Mouse (Mus musculus) hindbrain, embryonic 15.5 days (tissue): ENCODE data around the gene Slc25a22. TPM values are rescaled to one million over a fixed set of nuclear protein-coding genes. Genes with fewer than 3 reads are reported as not detected.
A peak's percentile ranks its signal among the peaks of the same experiment; 100 is the strongest.

ENCODE experiments used
- ATAC-seq: fragments of 200-750 bp; cut with Nextera tagmentation; 2 replicates; pipeline ENCODE4 v1.8.0; 2017; ENCODE audit warnings: low read depth, moderate number of reproducible peaks, moderate TSS enrichment; ENCODE audit not compliant: low FRiP score
- H3K27ac ChIP-seq: fragments of 300-500 bp; sonication (generic); replicated peaks from 2 replicates; pipeline ENCODE4 v1.5.1; 2015; ENCODE audit warnings: mild to moderate bottlenecking, inconsistent platforms
- H3K27me3 ChIP-seq: fragments of 300-500 bp; sonication (generic); 2 replicates; pipeline ENCODE4 v1.6.1; 2015; ENCODE audit warnings: control low read depth, inconsistent platforms
- H3K36me3 ChIP-seq: fragments of 300-500 bp; sonication (generic); 2 replicates; pipeline ENCODE4 v1.6.1; 2015; ENCODE audit warnings: control low read depth, inconsistent platforms
- H3K4me1 ChIP-seq: fragments of 300-500 bp; sonication (generic); replicated peaks from 2 replicates; pipeline ENCODE4 v1.6.1; 2015; ENCODE audit warnings: control low read depth, inconsistent platforms
- H3K4me2 ChIP-seq: fragments of 300-500 bp; sonication (generic); 2 replicates; pipeline ENCODE4 v1.6.1; 2015; ENCODE audit warnings: moderate library complexity, mild to moderate bottlenecking, inconsistent platforms
- H3K4me3 ChIP-seq: fragments of 300-500 bp; sonication (generic); 2 replicates; pipeline ENCODE4 v1.5.1; 2015; ENCODE audit warnings: mild to moderate bottlenecking, inconsistent platforms
- H3K9ac ChIP-seq: fragments of 300-500 bp; sonication (generic); 2 replicates; pipeline ENCODE4 v1.6.1; 2015; ENCODE audit warnings: inconsistent platforms
- H3K9me3 ChIP-seq: fragments of 300-500 bp; sonication (generic); 2 replicates; pipeline ENCODE4 v1.6.1; 2016; ENCODE audit warnings: control low read depth, inconsistent platforms
- WGBS: fragments of 180-500 bp; shearing (Covaris S2); methylation state at CpG from one replicate; pipeline ENCODE4 v1.1.7; 2015; 5-methylcytosine and 5-hydroxymethylcytosine counted together
- polyA plus RNA-seq: library from polyadenylated mRNA; unstranded; fragments of >200 nt; fragmentation: Nextera tagmentation; extraction: Ambion mirVana; gene quantifications from 2 replicates; pipeline ENCODE4 v1.2.1, GENCODE M21; 2015

The Slc25a22 gene
- polyA plus RNA-seq, 1 experiment from 2014 or later: 107 TPM

DNA sequence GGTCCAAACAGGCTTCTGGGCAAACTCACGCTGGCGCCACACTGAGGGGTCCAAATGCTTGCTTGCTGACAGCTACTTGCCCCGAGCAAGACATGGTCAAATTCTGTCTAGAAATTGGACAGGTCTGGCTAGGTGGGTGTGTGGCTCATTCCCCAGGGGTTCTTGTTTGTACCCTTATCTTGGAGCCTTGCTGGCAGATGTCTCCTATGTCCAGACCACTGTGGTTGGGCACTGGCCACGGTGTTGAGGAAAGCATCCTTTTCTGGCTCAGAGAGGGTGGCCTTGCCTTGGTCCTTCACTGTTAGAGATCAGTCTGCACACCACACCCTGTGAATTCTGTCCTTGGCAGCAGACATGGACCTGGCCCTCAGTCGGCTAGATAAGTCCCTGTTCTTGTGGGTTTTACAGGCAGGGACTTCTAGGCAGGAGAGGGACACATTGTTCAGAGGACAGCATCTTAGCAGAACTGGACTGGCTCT is 40.6 kb upstream of the Slc25a22 start:
- H3K27me3 ChIP-seq: peaks cover 7% of the 10 kb centered on the region
- WGBS: 78% methylated on average over 5 of the region's 5 CpGs
- H3K36me3 ChIP-seq: no peaks in the 10 kb centered on the region

DNA sequence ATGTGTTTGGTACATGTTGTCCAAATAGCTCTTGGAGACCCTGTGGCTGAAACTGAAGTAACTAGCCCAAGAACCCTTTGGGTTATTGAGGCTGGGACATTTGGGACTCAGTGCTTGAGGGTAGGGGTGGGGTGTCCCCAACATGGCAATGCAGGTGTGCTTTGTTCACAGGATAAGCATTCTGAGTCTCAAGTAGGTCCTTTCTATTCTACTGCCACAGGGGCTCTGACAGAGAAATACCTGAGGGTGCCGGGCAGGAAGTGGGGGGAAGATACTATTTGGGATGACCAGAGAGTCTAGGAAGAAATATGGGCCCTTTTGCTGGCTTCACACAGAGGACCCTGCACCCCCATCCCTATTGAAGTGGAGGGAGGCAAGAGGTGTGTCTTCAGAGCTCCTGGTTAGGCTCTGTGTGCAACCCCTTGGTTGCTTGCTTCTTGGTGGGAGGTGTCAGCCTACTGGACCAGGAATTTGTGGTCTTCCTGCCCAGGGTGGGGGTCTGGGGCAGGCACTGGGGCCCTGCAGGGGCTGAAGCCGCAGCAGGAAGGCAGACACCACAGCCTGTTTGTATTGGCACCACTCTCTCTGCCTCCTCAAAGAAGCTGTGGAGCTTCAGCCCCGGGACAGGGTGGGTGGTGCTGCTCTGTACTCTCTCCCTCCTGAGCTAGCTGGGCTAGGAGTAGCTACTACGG is 40.0 kb upstream of the Slc25a22 start:
- Histone ChIP-seq H3K36me3 (peaks cover 1% of the 10 kb centered on the region; the same call in 1 of the 2 replicates), H3K27me3 (peaks cover 7% of the 10 kb centered on the region), H3K4me3 (no peak overlapping the region), H3K27ac (no peak overlapping the region; the same call in 1 of the 2 replicates), H3K9me3 (no peaks in the 10 kb centered on the region), H3K9ac (no peak overlapping the region), H3K4me2 (no peak overlapping the region; the same call in 1 of the 2 replicates), H3K4me1 (peaks cover 52% of the 10 kb centered on the region)
- 72% methylated on average over 4 of the region's 4 CpGs for WGBS
- no peak for ATAC-seq

More for the DNA sequence above, 40.6 kb upstream of the Slc25a22 start:
- Histone ChIP-seq H3K4me1 (peaks cover 56% of the 10 kb centered on the region), H3K9me3 (no peaks in the 10 kb centered on the region), H3K9ac (no peak overlapping the region), H3K4me2 (no peak overlapping the region; the same call in 1 of the 2 replicates), H3K27ac (no peak overlapping the region), H3K4me3 (no peak overlapping the region)
- ATAC-seq: no peak

DNA sequence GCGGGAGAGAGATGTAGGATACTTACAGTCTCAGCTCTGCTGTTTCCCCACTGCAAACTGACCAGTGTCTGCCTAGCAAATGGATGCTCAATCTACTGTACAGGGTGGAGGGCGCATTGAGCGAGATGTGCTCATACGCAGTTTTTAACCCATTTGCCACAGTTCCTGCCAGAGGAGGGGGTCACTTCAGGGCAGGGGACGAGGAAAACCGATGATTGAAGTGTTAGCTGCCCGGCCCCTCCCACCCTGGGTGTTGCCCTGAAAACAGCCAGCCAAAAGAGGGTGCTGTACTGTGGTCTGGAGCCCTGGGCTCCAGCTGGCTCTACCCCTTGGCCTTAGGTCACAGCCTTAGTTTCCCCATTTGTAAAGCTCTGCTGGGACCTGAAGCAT is 39.3 kb upstream of the Slc25a22 start:
- H3K27ac ChIP-seq: peak overlapping the region; percentile 52; the same call in 1 of the 2 replicates
- no peak overlapping the region for H3K9ac ChIP-seq
- WGBS: 21% methylated on average over 7 of the region's 7 CpGs
- peak overlapping the region; percentile 93 for H3K4me2 ChIP-seq
- no peak overlapping the region for H3K4me3 ChIP-seq
- ATAC-seq: no peak
- peaks cover 44% of the 10 kb centered on the region for H3K4me1 ChIP-seq
- H3K36me3 ChIP-seq: peaks cover 9% of the 10 kb centered on the region
- peaks cover 7% of the 10 kb centered on the region for H3K27me3 ChIP-seq
- no peaks in the 10 kb centered on the region for H3K9me3 ChIP-seq

DNA sequence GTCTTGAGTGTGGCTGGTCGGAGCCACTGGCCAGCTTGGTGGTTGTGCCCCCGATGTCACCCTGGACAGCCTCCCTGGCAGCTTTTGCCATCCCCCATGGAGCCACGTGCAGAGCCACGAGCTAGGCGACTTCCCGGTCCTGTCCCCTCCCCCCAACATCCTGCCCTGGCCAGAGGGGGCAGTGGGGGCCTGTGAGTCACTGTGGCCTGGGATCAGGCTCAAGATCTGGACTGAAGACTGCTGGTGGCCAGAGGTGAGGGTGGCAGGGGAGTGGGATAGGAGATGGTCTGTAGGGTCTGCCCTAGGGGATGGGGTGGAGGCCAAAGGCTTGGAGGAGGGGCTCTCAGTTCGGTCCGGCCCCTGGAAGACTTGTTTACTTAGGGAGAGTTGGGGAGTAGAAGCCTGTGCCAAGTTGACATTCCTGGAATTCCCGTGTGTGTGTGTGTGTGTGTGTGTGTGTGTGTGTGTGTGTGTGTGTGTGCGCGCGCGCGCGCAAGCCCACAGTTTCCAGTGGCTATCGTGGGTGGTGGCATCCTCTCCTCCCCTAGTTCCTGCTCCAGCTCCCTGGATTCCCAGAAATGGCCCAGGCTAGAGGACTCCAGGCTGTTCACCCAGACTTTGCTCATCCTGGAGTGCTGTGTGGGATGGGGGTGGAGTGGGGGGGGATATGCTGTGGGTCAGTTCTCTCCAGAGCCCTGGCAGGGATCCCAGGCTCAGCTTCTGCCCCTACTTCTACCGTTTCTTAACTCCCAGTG is 38.7 kb upstream of the Slc25a22 start:
- WGBS: 1% methylated on average over 12 of the region's 17 CpGs
- peak overlapping the region; percentile 69 for H3K27ac ChIP-seq
- no peak for ATAC-seq

DNA sequence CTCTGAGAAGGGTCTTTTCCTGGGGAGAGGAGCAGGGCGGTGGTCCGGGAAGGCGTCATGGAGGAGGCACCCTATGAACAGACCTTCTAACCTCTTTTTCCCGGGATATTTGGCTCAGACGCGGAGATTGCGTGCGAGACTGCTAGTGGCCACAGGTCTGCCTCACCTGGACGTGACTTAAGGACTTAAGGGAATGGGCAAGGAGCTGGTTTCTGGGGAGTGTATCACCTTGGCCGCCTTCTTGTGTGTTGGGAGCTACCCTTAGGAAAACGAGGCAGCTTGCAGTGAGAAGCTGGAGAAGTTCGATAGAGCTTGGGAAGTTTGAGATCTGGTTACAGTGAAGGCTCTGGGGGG is 38.1 kb upstream of the Slc25a22 start:
- peaks cover 7% of the 10 kb centered on the region for H3K27me3 ChIP-seq
- H3K4me1 ChIP-seq: peaks cover 36% of the 10 kb centered on the region
- peak overlapping the region; percentile 93 for H3K4me2 ChIP-seq
- H3K9ac ChIP-seq: peak overlapping the region; percentile 86
- peak overlapping the region; percentile 84 for H3K27ac ChIP-seq
- WGBS: 2% methylated on average over 12 of the region's 12 CpGs
- no peak for ATAC-seq
- H3K4me3 ChIP-seq: peak overlapping the region; percentile 87
- no peaks in the 10 kb centered on the region for H3K9me3 ChIP-seq
- H3K36me3 ChIP-seq: peaks cover 17% of the 10 kb centered on the region

More for the DNA sequence above, 38.7 kb upstream of the Slc25a22 start:
- Histone ChIP-seq H3K4me3 (peak overlapping the region; percentile 87), H3K4me1 (peaks cover 39% of the 10 kb centered on the region), H3K9ac (no peak overlapping the region; the same call in 1 of the 2 replicates), H3K27me3 (peaks cover 7% of the 10 kb centered on the region), H3K9me3 (no peaks in the 10 kb centered on the region), H3K36me3 (peaks cover 11% of the 10 kb centered on the region), H3K4me2 (peak overlapping the region; percentile 93)

DNA sequence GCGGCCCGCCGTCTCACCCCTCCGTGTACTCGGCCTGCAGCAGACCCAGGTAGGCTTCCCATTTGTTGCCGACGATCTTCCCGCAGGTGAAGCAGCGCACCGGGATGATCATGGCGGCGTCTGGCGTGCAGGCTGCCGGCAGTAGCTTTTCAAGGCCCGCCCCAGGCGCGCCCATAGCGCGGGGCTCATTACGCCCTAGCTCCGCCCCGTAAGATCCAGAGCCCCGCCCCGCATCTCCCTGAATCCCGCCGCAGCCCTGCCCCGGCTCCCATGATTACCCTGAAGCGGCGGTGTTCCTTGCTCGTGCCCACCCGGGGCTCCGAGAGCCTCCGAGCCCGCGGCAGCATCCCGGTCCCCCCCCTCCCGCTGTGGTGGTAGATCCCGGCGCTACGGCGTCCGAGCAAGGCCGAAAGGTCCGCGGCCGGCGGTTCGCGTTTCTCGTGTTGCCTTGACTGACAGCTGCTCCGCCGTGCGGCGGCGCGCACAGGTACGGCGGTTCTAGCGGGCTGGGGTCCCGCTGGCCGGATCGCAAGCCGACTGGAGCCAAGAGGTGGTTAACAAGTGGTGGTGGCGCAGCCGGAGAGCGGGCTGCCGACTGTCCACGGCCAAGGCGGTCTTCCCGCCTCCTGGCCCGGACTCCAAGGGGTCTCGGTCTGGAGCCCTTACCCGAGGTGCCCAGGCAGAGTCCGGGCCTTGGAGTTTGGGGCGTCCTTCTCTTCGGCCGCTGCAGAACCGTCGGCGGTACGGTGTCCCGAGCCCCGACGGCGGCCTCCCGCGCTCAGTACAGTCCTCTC is 37.5 kb upstream of the Slc25a22 start, which contains the start of the genes Polr2l and Tspan4:
Polr2l (minus strand) TSS at position 122 of the 794 bp plus-strand sequence.
Tspan4 (plus strand) TSS at position 230 of the 794 bp plus-strand sequence.
- Histone ChIP-seq H3K4me1 (peaks cover 32% of the 10 kb centered on the region), H3K27ac (peak within 1 kb of the TSS; percentile 84), H3K36me3 (peaks cover 17% of the 10 kb centered on the region), H3K4me2 (peak within 1 kb of the TSS; percentile 93), H3K4me3 (peak within 1 kb of the TSS; percentile 87), H3K9ac (peak within 1 kb of the TSS; percentile 86), H3K27me3 (peaks cover 7% of the 10 kb centered on the region), H3K9me3 (no peaks in the 10 kb centered on the region)
- under 1% methylated on average over 87 of the region's 87 CpGs for WGBS
- peak; percentile 81 for ATAC-seq

DNA sequence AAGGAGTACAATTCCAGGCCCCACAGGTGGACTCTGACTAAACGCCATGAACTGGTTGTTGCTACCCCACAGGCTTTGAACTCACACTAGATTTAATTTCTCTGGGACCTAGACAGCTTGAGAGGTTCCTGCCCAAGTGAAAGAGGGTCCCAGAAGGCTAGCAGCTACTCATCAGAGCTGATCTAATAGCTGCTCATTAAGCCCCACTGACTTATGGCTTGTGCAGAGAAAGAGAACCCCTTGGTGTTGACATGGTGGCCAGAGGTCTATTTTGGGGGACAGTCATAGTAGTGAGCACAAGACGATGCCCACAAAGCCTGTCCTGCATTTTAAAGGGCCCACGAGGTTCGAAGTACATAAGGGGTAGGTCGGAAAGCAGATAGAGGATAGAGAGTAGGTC is 36.5 kb upstream of the Slc25a22 start:
- Histone ChIP-seq H3K9me3 (no peaks in the 10 kb centered on the region), H3K27me3 (peaks cover 7% of the 10 kb centered on the region), H3K4me2 (peak overlapping the region; percentile 93), H3K27ac (peak overlapping the region; percentile 84), H3K9ac (peak overlapping the region; percentile 86), H3K4me1 (peaks cover 43% of the 10 kb centered on the region), H3K36me3 (peaks cover 17% of the 10 kb centered on the region), H3K4me3 (peak overlapping the region; percentile 87)
- ATAC-seq: no peak
- WGBS: 10% methylated on average over 5 of the region's 5 CpGs

DNA sequence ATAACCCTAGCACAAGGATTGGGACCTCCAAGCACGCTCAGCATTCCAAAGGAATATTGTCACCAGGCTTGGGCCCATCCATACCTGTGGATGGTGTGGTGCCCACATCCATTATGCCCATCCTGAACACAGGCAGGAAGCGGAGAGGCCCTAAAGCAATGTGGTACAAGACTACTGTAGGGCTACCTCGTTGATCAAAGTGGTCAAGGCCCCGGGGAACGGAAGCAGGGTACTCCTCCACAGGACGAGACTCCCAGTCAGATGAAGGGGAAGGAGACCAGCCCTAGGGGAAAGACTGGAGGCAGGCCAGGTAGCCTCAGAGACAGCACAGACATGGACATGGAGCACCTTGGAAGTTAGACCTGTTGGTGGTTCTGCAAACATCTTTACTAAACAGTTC is 35.1 kb upstream of the Slc25a22 start:
- ATAC-seq: no peak
- no peak overlapping the region for H3K27ac ChIP-seq

DNA sequence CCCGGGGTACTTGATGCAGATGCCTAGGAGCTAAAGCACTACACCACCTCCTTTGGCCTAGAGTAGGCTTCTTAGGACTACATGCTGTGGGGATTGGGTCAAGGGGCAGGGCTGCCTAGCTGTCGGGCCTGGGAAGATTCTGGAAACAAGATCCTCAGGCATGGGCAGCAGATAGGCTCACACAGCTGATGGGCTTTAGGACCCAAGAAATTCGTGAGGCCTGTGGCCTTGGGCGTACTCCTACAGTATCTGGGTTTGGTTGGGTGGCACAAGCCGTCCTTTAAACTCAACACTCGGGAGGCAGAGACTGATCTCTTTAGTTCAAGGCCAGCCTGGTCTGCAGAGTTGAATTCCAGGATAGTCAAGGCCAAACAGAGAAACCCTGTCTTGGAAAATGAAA is 34.5 kb upstream of the Slc25a22 start:
- Histone ChIP-seq H3K9ac (no peak overlapping the region), H3K4me2 (no peak overlapping the region), H3K4me1 (peaks cover 60% of the 10 kb centered on the region), H3K9me3 (no peaks in the 10 kb centered on the region), H3K27ac (no peak overlapping the region), H3K36me3 (peaks cover 17% of the 10 kb centered on the region), H3K4me3 (no peak overlapping the region), H3K27me3 (peaks cover 7% of the 10 kb centered on the region)
- 85% methylated on average over 6 of the region's 6 CpGs for WGBS
- ATAC-seq: no peak

More for the DNA sequence above, 35.1 kb upstream of the Slc25a22 start:
- H3K36me3 ChIP-seq: peaks cover 17% of the 10 kb centered on the region
- WGBS: 89% methylated on average over 6 of the region's 6 CpGs
- peaks cover 57% of the 10 kb centered on the region for H3K4me1 ChIP-seq
- H3K9ac ChIP-seq: no peak overlapping the region
- H3K4me2 ChIP-seq: no peak overlapping the region
- H3K9me3 ChIP-seq: no peaks in the 10 kb centered on the region
- H3K27me3 ChIP-seq: peaks cover 7% of the 10 kb centered on the region
- no peak overlapping the region for H3K4me3 ChIP-seq

DNA sequence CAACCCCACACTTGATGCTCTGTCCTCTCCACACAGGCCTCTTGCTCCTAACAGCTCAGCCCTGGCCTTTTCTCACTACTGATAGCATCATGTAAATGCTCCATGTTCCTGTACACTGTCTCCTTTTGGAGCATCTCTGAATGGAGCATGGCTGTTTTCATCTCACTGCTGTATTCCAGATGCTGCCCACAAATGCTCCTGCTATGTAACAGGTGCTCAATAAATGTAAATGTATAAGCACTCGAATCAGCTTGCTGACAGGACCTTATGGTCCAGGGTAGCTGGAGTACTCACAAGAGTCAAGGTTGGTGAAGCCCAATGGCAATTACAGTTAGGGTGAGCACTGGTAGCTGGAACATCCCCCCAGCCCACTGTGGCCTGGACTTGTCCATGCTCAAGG is 33.5 kb upstream of the Slc25a22 start:
- peaks cover 63% of the 10 kb centered on the region for H3K4me1 ChIP-seq
- no peak overlapping the region for H3K4me2 ChIP-seq
- no peak overlapping the region for H3K4me3 ChIP-seq
- no peak overlapping the region for H3K27ac ChIP-seq
- no peak for ATAC-seq
- H3K27me3 ChIP-seq: peaks cover 10% of the 10 kb centered on the region
- peaks cover 17% of the 10 kb centered on the region for H3K36me3 ChIP-seq
- H3K9ac ChIP-seq: no peak overlapping the region
- no peaks in the 10 kb centered on the region for H3K9me3 ChIP-seq
- WGBS: 89% methylated on average over 1 of the region's 1 CpGs

DNA sequence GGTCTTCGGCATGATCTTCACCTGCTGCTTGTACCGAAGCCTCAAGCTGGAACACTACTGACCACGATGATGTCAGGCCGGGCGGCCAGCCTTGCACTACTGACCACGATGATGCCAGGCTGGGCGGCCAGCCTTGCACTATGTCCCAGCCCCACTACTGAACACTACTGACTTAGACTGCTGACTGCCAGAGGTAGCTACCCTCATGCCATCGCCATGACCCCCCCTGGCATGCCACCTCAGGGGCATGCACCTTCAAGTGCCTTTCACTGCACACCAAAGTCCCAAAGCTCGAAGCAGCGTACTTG is 32.9 kb upstream of the Slc25a22 start:
- ATAC-seq: no peak
- 96% methylated on average over 10 of the region's 10 CpGs for WGBS

More for the DNA sequence above, 32.9 kb upstream of the Slc25a22 start:
- Histone ChIP-seq H3K9me3 (no peaks in the 10 kb centered on the region), H3K36me3 (peaks cover 17% of the 10 kb centered on the region), H3K27me3 (peaks cover 11% of the 10 kb centered on the region), H3K4me3 (no peak overlapping the region), H3K9ac (no peak overlapping the region), H3K4me1 (peaks cover 57% of the 10 kb centered on the region), H3K4me2 (no peak overlapping the region), H3K27ac (no peak overlapping the region)
